Mouse (Mus musculus): Measurements from ENCODE around the gene Neurog1. TPM values are rescaled to one million over a fixed set of nuclear protein-coding genes. Genes with fewer than 3 reads are reported as not detected.

The Neurog1 gene
- polyA plus RNA-seq, 1 experiment from 2014 or later: 3.1 TPM

GRCm38 (mm10) chr13:56240012-56240770 lies 11.8 kb downstream of the Neurog1 start:
- Histone ChIP-seq H3K27ac (replicated peaks) (no peak overlapping the region), H3K9ac (no peak overlapping the region), H3K9me3 (replicated peaks) (no peaks in the 10 kb centered on the region), H3K36me3 (no peaks in the 10 kb centered on the region), H3K4me3 (replicated peaks) (no peak overlapping the region), H3K27me3 (peaks cover 27% of the 10 kb centered on the region), H3K4me1 (0 out of 2 replicates have a peak, but pooled peaks cover 4% of the 10 kb centered on the region), H3K4me2 (replicated peaks) (no peak overlapping the region)
- ATAC-seq (ENCODE audit: insufficient number of reproducible peaks, low FRiP score, low TSS enrichment, low read depth): no peak
- 40% methylated on average over 16 of the region's 16 CpGs for WGBS

- no peak overlapping the region for H3K4me3 ChIP-seq (replicated peaks)
- no peak for ATAC-seq (ENCODE audit: insufficient number of reproducible peaks, low FRiP score, low TSS enrichment, low read depth)
- 0 out of 2 replicates have a peak, but pooled peaks cover 4% of the 10 kb centered on the region for H3K4me1 ChIP-seq
- 77% methylated on average over 10 of the region's 10 CpGs for WGBS
- H3K4me2 ChIP-seq (replicated peaks): no peak overlapping the region
- H3K9ac ChIP-seq: no peak overlapping the region
- no peaks in the 10 kb centered on the region for H3K36me3 ChIP-seq
- no peaks in the 10 kb centered on the region for H3K9me3 ChIP-seq (replicated peaks)
- H3K27me3 ChIP-seq: peaks cover 39% of the 10 kb centered on the region
- H3K27ac ChIP-seq (replicated peaks): no peak overlapping the region
These were observed 14.1 kb downstream of the Neurog1 start for GRCm38 (mm10) chr13:56237905-56238304.

DNA sequence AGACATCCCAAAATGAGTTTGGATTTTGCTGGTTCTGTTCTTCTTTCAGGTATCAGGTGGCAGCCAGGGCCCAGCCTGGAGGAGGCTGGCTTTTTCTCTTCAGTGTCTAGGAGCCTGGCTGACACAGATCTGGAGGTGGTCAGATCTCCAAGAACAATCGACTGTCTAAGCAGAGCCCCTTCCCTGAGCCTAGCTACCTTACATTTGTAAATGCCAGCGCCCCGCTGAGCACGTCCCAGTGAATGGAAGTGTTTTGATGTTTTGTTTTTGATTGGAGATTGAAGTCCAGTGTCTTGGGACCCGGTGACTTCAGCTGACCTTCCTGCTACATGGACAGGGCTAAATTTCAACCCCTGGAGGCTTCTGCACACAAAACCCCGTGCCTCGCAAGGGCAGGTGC lies 15.8 kb downstream of the Neurog1 start:
- Histone ChIP-seq H3K4me2 (replicated peaks) (no peak overlapping the region), H3K36me3 (no peaks in the 10 kb centered on the region), H3K27me3 (peaks cover 45% of the 10 kb centered on the region), H3K27ac (replicated peaks) (no peak overlapping the region), H3K4me3 (replicated peaks) (no peak overlapping the region), H3K4me1 (0 out of 2 replicates have a peak, but pooled peaks cover 4% of the 10 kb centered on the region), H3K9ac (no peak overlapping the region), H3K9me3 (replicated peaks) (no peaks in the 10 kb centered on the region)
- 14% methylated on average over 7 of the region's 7 CpGs for WGBS
- ATAC-seq (ENCODE audit: insufficient number of reproducible peaks, low FRiP score, low TSS enrichment, low read depth): no peak

GRCm38 (mm10) chr13:56228790-56229189 lies 23.2 kb downstream of the Neurog1 start:
- no peaks in the 10 kb centered on the region for H3K36me3 ChIP-seq
- 9% methylated on average over 7 of the region's 7 CpGs for WGBS
- no peak overlapping the region for H3K27ac ChIP-seq (replicated peaks)
- ATAC-seq (ENCODE audit: insufficient number of reproducible peaks, low FRiP score, low TSS enrichment, low read depth): no peak
- H3K9me3 ChIP-seq (replicated peaks): no peaks in the 10 kb centered on the region
- no peak overlapping the region for H3K4me3 ChIP-seq (replicated peaks)
- no peak overlapping the region for H3K9ac ChIP-seq
- H3K4me2 ChIP-seq (replicated peaks): no peak overlapping the region
- H3K27me3 ChIP-seq: peaks cover 69% of the 10 kb centered on the region
- peaks cover 8% of the 10 kb centered on the region; the same call in 1 of the 2 replicates for H3K4me1 ChIP-seq

DNA sequence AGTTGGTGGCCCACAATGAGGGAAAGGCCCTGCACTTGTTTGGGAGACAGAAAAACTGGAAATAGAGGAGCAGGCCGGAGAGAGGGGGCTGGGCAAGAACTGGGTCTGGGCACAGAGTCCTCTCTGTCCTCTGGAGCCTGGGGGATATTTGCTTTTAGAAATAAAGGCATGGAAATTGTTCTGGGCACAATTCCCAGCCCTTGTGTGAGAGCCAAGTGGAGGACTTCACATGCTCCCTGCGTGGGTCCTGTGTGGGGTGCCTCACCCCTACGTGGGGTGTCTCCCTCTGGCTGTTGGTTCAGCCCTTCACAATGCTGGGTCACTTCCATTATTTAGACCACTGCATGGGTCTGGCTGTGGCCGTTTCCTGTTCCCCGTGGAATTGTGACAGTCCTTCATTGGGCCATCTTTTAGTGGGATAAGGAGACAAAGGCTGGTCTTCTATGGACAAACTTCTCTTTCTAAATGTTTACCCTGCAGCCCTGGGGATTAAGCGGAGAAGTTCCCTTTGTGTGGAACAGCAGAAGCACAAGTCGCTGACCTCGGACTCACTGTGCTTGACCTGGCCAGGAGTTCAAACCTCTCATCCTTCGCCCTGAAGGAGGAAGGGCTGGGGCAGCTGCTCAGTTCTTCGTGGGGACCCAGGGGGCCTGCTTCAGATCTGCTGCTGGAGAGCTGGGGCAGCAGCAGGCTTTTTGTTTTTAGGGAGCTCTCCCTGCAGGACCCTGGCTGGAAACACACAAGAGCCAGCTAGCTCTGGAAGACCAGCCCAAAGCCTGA lies 25.6 kb downstream of the Neurog1 start:
- H3K27ac ChIP-seq (replicated peaks): no peak overlapping the region

DNA sequence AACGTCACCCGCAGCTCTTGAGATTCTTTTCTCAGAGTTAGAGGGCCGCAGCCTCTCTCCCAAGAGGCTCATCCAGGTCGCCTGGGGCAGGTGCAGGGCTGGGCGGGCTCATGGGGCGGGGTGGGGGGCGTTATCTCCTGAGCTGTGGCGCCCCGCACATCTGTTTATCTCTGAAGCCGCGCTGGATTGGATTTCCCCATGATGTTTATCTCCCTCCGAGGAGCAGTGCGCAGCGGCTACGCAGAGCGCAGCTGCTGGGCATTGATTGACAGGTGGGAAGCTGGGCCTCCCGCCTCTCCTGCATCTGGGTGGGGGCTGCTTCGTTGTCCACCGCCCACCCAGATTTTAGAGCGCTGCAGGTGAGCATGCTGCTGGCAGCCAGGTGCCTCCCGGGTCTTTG lies 28.3 kb downstream of the Neurog1 start:
- Histone ChIP-seq H3K36me3 (no peaks in the 10 kb centered on the region), H3K4me1 (peaks cover 35% of the 10 kb centered on the region), H3K27ac (replicated peaks) (no peak overlapping the region), H3K9ac (no peak overlapping the region), H3K4me3 (replicated peaks) (no peak overlapping the region), H3K27me3 (peaks cover 73% of the 10 kb centered on the region), H3K4me2 (replicated peaks) (no peak overlapping the region), H3K9me3 (replicated peaks) (no peaks in the 10 kb centered on the region)
- WGBS: 13% methylated on average over 21 of the region's 21 CpGs
- ATAC-seq (ENCODE audit: insufficient number of reproducible peaks, low FRiP score, low TSS enrichment, low read depth): peak; percentile 25

More for the DNA sequence above, 25.6 kb downstream of the Neurog1 start:
- Histone ChIP-seq H3K9me3 (replicated peaks) (no peaks in the 10 kb centered on the region), H3K9ac (no peak overlapping the region), H3K36me3 (no peaks in the 10 kb centered on the region), H3K4me2 (replicated peaks) (no peak overlapping the region), H3K4me1 (peaks cover 30% of the 10 kb centered on the region), H3K27me3 (peaks cover 80% of the 10 kb centered on the region), H3K4me3 (replicated peaks) (no peak overlapping the region)
- WGBS: 12% methylated on average over 10 of the region's 10 CpGs
- 0 out of 2 replicates have a peak, but pooled peaks have one; percentile 58 for ATAC-seq (ENCODE audit: insufficient number of reproducible peaks, low FRiP score, low TSS enrichment, low read depth)

GRCm38 (mm10) chr13:56222849-56223246 lies 29.1 kb downstream of the Neurog1 start:
- no peak overlapping the region for H3K4me2 ChIP-seq (replicated peaks)
- 16% methylated on average over 4 of the region's 4 CpGs for WGBS

GRCm38 (mm10) chr13:56221995-56222848 lies 29.7 kb downstream of the Neurog1 start:
- Histone ChIP-seq H3K4me3 (replicated peaks) (peak overlapping the region; percentile 46), H3K4me1 (peaks cover 35% of the 10 kb centered on the region), H3K36me3 (no peaks in the 10 kb centered on the region), H3K9me3 (replicated peaks) (no peaks in the 10 kb centered on the region), H3K9ac (no peak overlapping the region), H3K4me2 (replicated peaks) (peak overlapping the region; percentile 95), H3K27me3 (peaks cover 61% of the 10 kb centered on the region), H3K27ac (replicated peaks) (no peak overlapping the region)
- ATAC-seq (ENCODE audit: insufficient number of reproducible peaks, low FRiP score, low TSS enrichment, low read depth): no peak
- WGBS: 8% methylated on average over 50 of the region's 50 CpGs

More at GRCm38 (mm10) chr13:56222849-56223246, 29.1 kb downstream of the Neurog1 start:
- ATAC-seq (ENCODE audit: insufficient number of reproducible peaks, low FRiP score, low TSS enrichment, low read depth): no peak
- no peak overlapping the region for H3K27ac ChIP-seq (replicated peaks)
- H3K9ac ChIP-seq: no peak overlapping the region
- H3K4me1 ChIP-seq: peaks cover 35% of the 10 kb centered on the region
- H3K36me3 ChIP-seq: no peaks in the 10 kb centered on the region
- H3K4me3 ChIP-seq (replicated peaks): no peak overlapping the region
- H3K27me3 ChIP-seq: peaks cover 65% of the 10 kb centered on the region
- no peaks in the 10 kb centered on the region for H3K9me3 ChIP-seq (replicated peaks)

DNA sequence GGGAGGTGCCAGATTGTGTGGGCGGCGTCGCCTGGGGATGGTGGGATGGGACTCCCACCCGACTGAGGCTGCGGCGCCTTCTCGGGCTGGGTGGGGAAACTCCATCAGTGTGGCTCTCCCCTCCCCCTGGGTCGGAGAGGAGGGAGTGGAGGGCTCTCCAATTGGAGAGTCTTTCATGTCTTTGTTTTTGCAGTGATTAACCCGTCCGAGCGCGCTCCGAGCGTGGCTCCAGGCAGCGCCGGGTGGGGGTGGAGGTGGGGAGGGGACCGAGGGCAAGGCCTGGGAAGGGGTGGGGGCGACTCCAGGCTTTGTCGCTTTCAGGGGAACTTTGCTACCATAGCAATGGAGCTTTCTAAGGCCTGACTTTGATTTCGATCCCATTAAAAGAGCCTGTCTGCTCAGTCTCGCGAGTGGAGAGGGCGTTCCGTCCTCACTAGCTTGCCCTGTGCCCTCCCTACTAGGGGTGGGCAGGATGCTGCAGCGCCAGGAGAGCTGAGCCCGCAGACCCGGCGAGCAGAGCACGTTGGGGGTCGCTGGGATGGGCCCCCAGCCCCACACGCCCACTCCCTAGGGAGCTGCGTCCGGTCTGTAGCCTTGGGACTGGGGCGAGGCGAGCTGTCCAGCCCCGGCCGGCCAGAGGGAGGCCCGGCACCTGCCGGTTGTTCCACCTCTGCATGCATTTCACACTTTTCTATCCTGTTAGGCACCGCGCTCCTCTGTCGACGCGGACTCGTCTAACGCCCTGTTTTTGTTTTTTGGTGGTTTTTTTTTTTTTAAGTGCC lies 30.6 kb downstream of the Neurog1 start:
- Histone ChIP-seq H3K9me3 (replicated peaks) (no peaks in the 10 kb centered on the region), H3K4me2 (replicated peaks) (peak overlapping the region; percentile 95), H3K9ac (peak overlapping the region; percentile 16; the same call in 1 of the 2 replicates), H3K4me1 (peaks cover 32% of the 10 kb centered on the region), H3K4me3 (replicated peaks) (peak overlapping the region; percentile 46), H3K27ac (replicated peaks) (no peak overlapping the region), H3K27me3 (peaks cover 60% of the 10 kb centered on the region), H3K36me3 (no peaks in the 10 kb centered on the region)
- ATAC-seq (ENCODE audit: insufficient number of reproducible peaks, low FRiP score, low TSS enrichment, low read depth): peak; percentile 59
- under 1% methylated on average over 46 of the region's 46 CpGs for WGBS

- H3K27me3 ChIP-seq: peaks cover 51% of the 10 kb centered on the region
These were observed 32.7 kb downstream of the Neurog1 start for GRCm38 (mm10) chr13:56219254-56219653.

More at GRCm38 (mm10) chr13:56219254-56219653, 32.7 kb downstream of the Neurog1 start:
- Histone ChIP-seq H3K9ac (no peak overlapping the region), H3K36me3 (no peaks in the 10 kb centered on the region), H3K4me1 (peaks cover 27% of the 10 kb centered on the region), H3K9me3 (replicated peaks) (no peaks in the 10 kb centered on the region), H3K4me3 (replicated peaks) (no peak overlapping the region), H3K27ac (replicated peaks) (no peak overlapping the region), H3K4me2 (replicated peaks) (no peak overlapping the region)
- WGBS: 64% methylated on average over 9 of the region's 9 CpGs
- no peak for ATAC-seq (ENCODE audit: insufficient number of reproducible peaks, low FRiP score, low TSS enrichment, low read depth)
